Mouse (Mus musculus) midbrain, embryonic 14.5 days (tissue): Measurements from ENCODE around the gene Tecpr1. TPM values are rescaled to one million over a fixed set of nuclear protein-coding genes. Genes with fewer than 3 reads are reported as not detected.

Experiments used
- ATAC-seq: fragments of 200-750 bp; cut with Nextera tagmentation; 2 replicates; pipeline ENCODE4 v1.8.0; 2017; ENCODE audit warnings: moderate number of reproducible peaks, moderate library complexity; ENCODE audit not compliant: low FRiP score, low TSS enrichment
- DNase-seq: peaks from one replicate; pipeline ENCODE4 v3.0.0-alpha.2; 2015
- H3K27ac ChIP-seq: fragments of 300-500 bp; sonication (generic); replicated peaks from 2 replicates; pipeline ENCODE4 v1.5.1; 2014; ENCODE audit warnings: mild to moderate bottlenecking, low read depth, low read length, moderate library complexity
- H3K27me3 ChIP-seq: fragments of 300-500 bp; sonication (generic); 2 replicates; pipeline ENCODE4 v1.6.1; 2014; ENCODE audit warnings: low read length, control low read depth, mixed read lengths; ENCODE audit not compliant: control insufficient read depth, insufficient read depth
- H3K36me3 ChIP-seq: fragments of 300-500 bp; sonication (generic); 2 replicates; pipeline ENCODE4 v1.6.1; 2014; ENCODE audit warnings: low read length, control low read depth; ENCODE audit not compliant: control insufficient read depth, insufficient read depth
- H3K4me1 ChIP-seq: fragments of 300-500 bp; sonication (generic); 2 replicates; pipeline ENCODE4 v1.6.1; 2014; ENCODE audit warnings: mild to moderate bottlenecking, antibody characterized with exemption, low read length, control low read depth; ENCODE audit not compliant: control insufficient read depth, insufficient read depth
- H3K4me2 ChIP-seq: fragments of 300-500 bp; sonication (generic); 2 replicates; pipeline ENCODE4 v1.6.1; 2014; ENCODE audit warnings: mild to moderate bottlenecking, low read length, moderate library complexity
- H3K4me3 ChIP-seq: fragments of 300-500 bp; sonication (generic); replicated peaks from 2 replicates; pipeline ENCODE4 v1.5.1; 2014; ENCODE audit warnings: low read depth, low read length
- H3K9ac ChIP-seq: fragments of 300-500 bp; sonication (generic); replicated peaks from 2 replicates; pipeline ENCODE4 v1.6.1; 2014; ENCODE audit warnings: mild to moderate bottlenecking, low read length, moderate library complexity
- H3K9me3 ChIP-seq: fragments of 300-500 bp; sonication (generic); 2 replicates; pipeline ENCODE4 v1.6.1; 2016; ENCODE audit warnings: low read length, control low read depth, mixed read lengths; ENCODE audit not compliant: control insufficient read depth
- WGBS: fragments of 180-500 bp; shearing (Covaris S2); extraction: QIAGEN DNeasy Blood & Tissue Kit; methylation state at CpG from one replicate; pipeline ENCODE4 v1.1.7; 2014; 5-methylcytosine and 5-hydroxymethylcytosine counted together
- polyA plus RNA-seq: library from polyadenylated mRNA; unstranded; fragments of >200 nt; fragmentation: Nextera tagmentation; extraction: Ambion mirVana; gene quantifications from 2 replicates; pipeline ENCODE4 v1.2.1, GENCODE M21; 2014

Gene Tecpr1
- polyA plus RNA-seq, 1 experiment from 2014 or later = 36.8 TPM

DNA sequence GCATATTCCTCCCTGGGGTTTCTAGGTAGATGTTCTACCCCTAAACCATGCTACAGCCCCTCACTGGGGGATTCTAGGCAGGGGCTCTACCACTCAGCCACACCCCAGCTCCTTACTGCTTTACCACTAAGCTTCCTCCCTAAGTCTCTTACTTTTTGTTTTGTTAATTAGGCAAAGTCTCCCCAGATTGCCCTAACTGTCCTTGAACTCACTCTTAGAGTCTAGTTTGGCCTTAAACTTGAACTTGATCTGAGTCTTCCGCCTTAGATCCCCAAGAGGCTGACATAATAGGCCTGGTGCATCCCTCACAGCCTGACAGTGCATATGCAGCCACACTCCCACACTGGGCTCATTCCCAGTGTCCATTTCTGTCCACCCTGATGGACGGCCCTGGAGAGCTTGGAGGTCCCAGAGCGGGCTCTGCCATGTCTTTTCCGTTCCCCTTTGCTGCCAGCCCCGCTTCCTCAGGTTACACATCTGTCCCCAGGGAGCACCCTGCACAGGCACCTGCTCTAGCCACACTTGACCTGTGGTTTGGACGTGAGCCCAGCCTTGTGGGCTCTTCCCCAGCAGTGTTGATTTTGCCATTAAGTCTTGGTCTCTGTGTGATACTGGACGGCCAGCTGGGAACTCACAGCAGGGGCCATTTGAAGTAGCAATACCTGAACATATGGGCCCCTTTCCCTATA lies 39.6 kb downstream of the Tecpr1 start:
- ATAC-seq (no peak), DNase-seq (no peak)
- Histone ChIP-seq H3K36me3 (peaks cover 37% of the 10 kb centered on the region), H3K4me1 (no peaks in the 10 kb centered on the region), H3K27me3 (no peaks in the 10 kb centered on the region), H3K4me2 (no peak overlapping the region), H3K4me3 (no peak overlapping the region), H3K9me3 (no peaks in the 10 kb centered on the region), H3K27ac (no peak overlapping the region), H3K9ac (no peak overlapping the region)
- WGBS = 86% methylated on average over 7 of the region's 7 CpGs

DNA sequence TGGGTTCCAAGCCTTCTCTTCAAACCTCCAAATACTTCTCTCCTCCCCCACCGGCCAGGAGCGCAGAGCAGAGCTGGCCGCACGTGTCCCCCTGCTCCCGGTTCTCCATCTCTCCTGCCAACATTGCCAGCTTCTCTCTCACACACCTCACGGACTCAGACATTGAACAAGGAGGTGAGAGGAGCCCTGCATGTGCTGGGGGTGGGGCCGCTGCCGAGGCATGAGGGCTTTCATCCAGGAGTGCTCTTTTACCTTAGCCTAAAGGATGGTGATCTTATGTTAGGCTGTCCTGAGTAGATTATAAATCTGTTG lies 40.2 kb downstream of the Tecpr1 start:
- H3K9ac ChIP-seq = no peak overlapping the region
- ATAC-seq (no peak), DNase-seq (no peak)
- H3K27me3 ChIP-seq = no peaks in the 10 kb centered on the region
- WGBS = 89% methylated on average over 8 of the region's 8 CpGs
- no peaks in the 10 kb centered on the region for H3K4me1 ChIP-seq
- no peak overlapping the region for H3K27ac ChIP-seq
- H3K36me3 ChIP-seq = peaks cover 41% of the 10 kb centered on the region
- H3K9me3 ChIP-seq = no peaks in the 10 kb centered on the region
- H3K4me2 ChIP-seq = no peak overlapping the region
- H3K4me3 ChIP-seq = no peak overlapping the region

DNA sequence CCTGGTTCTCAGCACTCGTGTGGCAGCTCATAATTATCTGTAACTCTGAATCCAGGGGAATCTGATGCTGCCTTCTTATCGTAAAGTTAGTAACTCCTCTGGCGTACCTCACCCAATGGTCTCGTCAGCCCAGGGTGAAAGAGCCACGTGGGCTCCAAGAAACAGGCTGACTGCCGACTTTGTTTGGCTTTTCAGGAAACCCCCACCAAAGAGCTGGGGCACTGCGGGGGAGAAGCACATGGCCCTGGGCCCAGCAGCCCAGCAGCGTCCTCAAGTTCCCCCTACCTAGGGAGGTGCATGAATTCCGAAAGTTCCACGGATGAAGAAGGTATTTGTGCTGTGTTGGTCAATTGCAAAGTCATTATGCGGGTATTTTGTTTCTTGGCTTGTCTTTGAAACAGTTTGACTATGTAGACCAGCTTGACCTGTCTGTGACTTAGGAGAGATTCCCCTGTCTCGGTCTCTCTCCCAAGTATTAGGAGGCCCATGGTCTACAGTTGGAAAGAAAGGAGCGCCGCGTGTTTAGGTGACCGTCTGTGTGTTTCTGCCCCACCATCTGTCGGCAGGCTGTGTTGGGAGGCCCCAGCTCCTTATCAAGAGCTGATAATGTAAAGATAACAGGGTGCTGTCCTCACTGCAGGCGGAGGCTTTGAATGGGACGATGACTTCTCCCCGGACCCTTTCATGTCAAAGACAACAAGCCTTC lies 40.7 kb downstream of the Tecpr1 start:
- Histone ChIP-seq H3K36me3 (peaks cover 45% of the 10 kb centered on the region), H3K4me1 (no peaks in the 10 kb centered on the region), H3K27me3 (no peaks in the 10 kb centered on the region), H3K27ac (no peak overlapping the region), H3K4me2 (no peak overlapping the region), H3K9me3 (no peaks in the 10 kb centered on the region), H3K4me3 (no peak overlapping the region), H3K9ac (no peak overlapping the region)
- ATAC-seq = no peak
- DNase-seq = no peak
- 88% methylated on average over 20 of the region's 20 CpGs for WGBS

DNA sequence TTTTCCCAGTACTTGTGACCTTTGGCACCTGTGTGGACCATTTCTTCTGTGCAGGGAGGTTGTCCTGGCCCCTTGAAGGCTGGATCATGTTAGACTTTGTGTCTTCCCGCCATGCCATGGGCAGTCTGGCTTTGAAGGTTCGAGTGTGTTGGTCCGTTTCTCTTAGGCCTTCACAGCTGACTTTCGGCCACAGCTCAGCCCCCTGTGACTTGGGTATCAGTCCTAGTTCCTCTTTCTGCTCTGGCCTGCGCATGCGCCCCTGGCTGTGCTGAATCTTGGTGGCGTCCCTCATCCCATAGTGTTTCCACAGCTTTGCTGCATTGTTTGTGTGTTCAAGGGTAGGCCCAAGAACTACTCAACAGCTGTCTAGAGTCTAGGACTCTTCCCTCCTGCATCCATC lies 42.2 kb downstream of the Tecpr1 start:
- ATAC-seq = no peak
- H3K36me3 ChIP-seq = peaks cover 52% of the 10 kb centered on the region
- WGBS = 95% methylated on average over 7 of the region's 7 CpGs

DNA sequence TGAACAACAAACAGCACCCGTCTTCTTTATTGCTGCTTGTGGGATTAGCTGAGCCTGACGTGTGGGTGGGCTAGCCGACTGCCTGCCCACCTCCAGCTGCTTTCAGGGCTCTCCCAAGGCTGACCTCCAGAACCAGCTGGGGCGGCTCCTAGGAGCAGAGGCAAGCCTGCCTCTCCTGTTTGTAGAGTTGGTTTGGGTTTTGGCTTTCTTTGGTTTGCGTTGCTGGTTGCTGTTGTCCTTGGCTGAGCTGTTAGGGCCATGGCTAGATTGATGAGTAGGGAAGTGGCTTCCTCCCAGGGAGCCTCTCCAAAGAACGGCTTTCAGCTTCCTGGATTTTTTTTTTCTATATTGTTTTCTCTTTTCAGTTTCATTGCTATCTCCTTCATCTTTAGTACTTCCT lies 45.2 kb downstream of the Tecpr1 start:
- H3K4me1 ChIP-seq = no peaks in the 10 kb centered on the region
- H3K9ac ChIP-seq = no peak overlapping the region
- WGBS = 58% methylated on average over 6 of the region's 6 CpGs
- ATAC-seq (no peak), DNase-seq (no peak)
- peaks cover 56% of the 10 kb centered on the region for H3K36me3 ChIP-seq
- H3K9me3 ChIP-seq = no peaks in the 10 kb centered on the region
- no peak overlapping the region for H3K4me2 ChIP-seq
- no peak overlapping the region for H3K27ac ChIP-seq
- no peak overlapping the region for H3K4me3 ChIP-seq
- no peaks in the 10 kb centered on the region for H3K27me3 ChIP-seq

More for the DNA sequence above, 42.2 kb downstream of the Tecpr1 start:
- H3K9ac ChIP-seq = no peak overlapping the region
- no peaks in the 10 kb centered on the region for H3K9me3 ChIP-seq
- H3K4me2 ChIP-seq = no peak overlapping the region
- H3K27ac ChIP-seq = no peak overlapping the region
- no peaks in the 10 kb centered on the region for H3K27me3 ChIP-seq
- no peak overlapping the region for H3K4me3 ChIP-seq
- H3K4me1 ChIP-seq = no peaks in the 10 kb centered on the region
- no peak for DNase-seq

DNA sequence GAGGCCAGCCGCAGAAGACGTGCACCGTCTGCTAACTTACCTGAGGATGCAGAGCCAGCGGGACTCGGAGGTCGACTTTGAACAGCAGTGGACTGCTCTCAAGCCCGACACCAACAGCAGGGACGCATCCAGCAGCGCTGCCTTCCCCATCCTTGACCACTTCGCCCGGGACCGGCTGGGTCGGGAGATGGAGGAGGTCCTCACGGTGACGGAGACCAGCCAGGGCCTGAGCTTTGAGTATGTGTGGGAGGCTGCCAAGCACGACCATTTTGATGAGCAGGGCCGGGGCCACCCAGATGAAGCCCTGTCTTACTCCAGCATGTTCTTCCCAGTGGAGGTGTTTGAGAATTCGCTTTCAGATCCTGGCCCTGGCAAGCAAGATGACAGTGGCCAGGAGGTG lies 49.8 kb downstream of the Tecpr1 start:
- peaks cover 76% of the 10 kb centered on the region for H3K36me3 ChIP-seq
- DNase-seq = no peak
- 95% methylated on average over 18 of the region's 18 CpGs for WGBS

DNA sequence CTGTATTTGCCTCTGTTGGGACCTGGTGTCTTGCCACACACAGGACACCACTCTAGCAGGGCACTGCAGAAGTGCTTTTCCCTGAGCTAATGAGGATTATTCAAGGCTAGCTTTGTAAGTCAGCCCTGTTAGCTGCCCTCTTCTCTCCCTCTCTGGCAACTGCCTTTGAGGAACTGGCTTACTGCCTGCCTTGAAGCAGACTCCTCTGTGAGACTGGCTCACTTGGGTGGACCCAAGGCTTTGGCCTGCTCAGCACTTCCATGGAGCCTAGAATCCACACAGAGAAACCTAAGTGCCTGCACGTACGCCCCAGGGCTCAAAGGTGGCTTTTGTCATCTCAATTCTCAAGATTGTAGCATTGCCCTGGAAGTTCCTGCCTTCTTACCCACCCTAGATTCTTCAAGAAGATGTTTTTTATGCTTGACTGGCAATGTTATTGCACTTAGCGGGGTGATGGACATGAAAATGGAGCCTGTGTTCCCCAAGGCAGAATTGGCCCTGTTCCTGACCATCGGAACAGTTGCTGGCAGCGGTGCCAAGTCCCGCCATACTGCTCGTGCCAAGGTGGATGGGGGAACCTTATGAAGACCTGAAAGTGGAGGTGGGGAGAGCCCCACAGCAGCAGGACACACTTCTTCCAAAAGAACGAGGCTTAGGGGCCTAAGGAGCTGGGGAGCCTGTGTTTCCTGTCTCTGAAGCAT lies 54.0 kb downstream of the Tecpr1 start:
- H3K36me3 ChIP-seq = peaks cover 63% of the 10 kb centered on the region
- WGBS = 90% methylated on average over 8 of the region's 8 CpGs

More for the DNA sequence above, 49.8 kb downstream of the Tecpr1 start:
- Histone ChIP-seq H3K4me3 (no peak overlapping the region), H3K9ac (no peak overlapping the region), H3K27me3 (no peaks in the 10 kb centered on the region), H3K9me3 (no peaks in the 10 kb centered on the region), H3K4me2 (no peak overlapping the region), H3K4me1 (no peaks in the 10 kb centered on the region), H3K27ac (no peak overlapping the region)
- no peak for ATAC-seq

DNA sequence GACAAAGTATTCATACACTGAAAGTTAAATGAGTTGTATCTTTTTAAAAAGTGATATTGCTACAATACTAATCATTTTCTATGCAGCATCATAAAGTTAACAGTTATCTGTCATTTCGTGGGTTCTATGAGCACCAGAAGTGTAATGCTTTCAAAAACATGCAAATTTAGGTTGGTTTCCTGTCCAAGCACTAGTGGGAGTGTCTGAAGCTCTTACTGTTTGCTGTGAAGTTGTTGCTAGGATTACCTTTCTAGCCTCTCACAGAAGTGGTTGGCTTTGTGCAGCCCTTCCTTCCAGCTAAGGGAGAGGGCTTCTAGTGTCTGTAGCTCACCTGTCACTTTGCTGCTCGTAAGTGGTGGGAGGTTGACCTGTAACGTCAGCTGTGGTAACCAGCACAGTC lies 57.7 kb downstream of the Tecpr1 start:
- H3K36me3 ChIP-seq = peaks cover 42% of the 10 kb centered on the region
- H3K9me3 ChIP-seq = no peaks in the 10 kb centered on the region

More for the DNA sequence above, 54.0 kb downstream of the Tecpr1 start:
- H3K9ac ChIP-seq = no peak overlapping the region
- H3K9me3 ChIP-seq = no peaks in the 10 kb centered on the region
- H3K4me1 ChIP-seq = no peaks in the 10 kb centered on the region
- H3K27ac ChIP-seq = no peak overlapping the region
- DNase-seq (no peak), ATAC-seq (no peak)
- no peaks in the 10 kb centered on the region for H3K27me3 ChIP-seq
- no peak overlapping the region for H3K4me3 ChIP-seq
- no peak overlapping the region for H3K4me2 ChIP-seq

More for the DNA sequence above, 57.7 kb downstream of the Tecpr1 start:
- ATAC-seq = no peak
- Histone ChIP-seq H3K9ac (no peak overlapping the region), H3K27ac (no peak overlapping the region), H3K4me3 (no peak overlapping the region), H3K27me3 (no peaks in the 10 kb centered on the region), H3K4me2 (no peak overlapping the region), H3K4me1 (no peaks in the 10 kb centered on the region)
- no peak for DNase-seq
- WGBS = 88% methylated on average over 3 of the region's 3 CpGs
